Mouse (Mus musculus) kidney, postnatal 4 days (tissue): Measurements from ENCODE around the gene Uckl1.

ENCODE experiments used
- DNase-seq, 2 experiments: peaks; one replicate each; pipeline ENCODE4 v3.0.0; 2021; ENCODE audit warnings: mixed read lengths in 2 of 2

The Uckl1 gene

DNA sequence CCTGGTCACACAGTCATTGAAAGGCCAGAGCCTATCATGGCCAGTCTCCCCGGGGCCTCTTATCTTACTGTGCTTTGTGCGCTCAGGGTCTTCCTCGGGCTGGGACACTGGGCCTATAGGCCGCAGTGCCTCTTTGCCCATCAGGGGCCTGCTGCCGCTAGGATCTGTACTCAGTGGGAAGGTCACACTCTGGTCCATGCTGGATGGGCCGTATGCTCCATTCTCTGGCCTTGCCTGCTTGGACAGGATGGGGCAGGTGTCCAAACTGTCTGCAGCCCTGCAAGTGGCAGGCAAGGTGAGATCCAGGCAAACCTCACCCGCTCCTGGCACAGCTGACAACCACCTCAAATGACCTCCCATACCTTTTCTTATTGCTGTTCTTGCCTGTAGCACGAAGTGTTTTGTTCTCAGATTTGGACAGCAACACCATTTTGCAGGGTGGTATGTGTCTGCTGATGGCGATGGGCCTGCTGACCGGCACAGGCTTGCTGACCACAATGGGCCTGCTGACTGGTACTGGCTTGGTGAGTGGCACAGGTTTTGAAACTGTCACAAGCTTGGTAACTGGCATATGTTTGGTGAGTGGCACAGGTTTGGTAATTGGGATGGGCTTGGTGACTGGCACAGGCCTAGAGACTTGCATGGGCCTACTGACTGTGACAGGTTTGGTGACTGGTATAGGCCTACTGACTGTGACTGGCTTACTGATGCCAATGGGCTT is 4.5 kb upstream of the Uckl1 start:
- DNase-seq, result peak in 1 of 2 experiments; percentile 1

DNA sequence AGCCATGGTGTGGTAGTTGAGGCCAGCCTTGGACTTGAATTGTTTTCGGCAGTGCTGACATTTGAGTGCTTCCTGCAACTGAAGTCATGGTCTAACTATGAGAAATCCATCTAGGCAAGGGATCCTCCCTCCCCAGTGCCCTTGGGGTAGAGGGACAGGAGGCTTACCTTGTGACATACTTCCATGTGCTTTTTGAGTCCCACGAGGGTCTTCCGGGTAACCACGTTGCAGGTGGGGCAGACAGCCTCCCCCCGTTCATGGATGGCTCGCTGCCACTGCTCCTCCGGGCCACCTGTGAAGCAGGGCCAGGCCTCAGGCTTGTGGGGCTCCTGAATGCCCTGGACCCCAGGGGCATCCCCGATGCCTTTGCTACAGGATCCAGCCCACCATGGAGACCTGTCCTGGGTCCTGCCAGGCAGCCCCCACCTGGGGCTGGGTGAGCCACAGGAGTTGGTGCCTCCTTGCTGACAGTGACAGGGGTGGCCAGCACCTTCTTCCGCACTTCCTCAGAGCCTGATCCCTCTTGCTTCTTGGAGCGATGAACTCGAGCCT is 3.6 kb upstream of the Uckl1 start:
- DNase-seq, result peak in 1 of 2 experiments; percentile 2

GRCm38 (mm10) chr2:181587796-181588195 is 3.1 kb upstream of the Uckl1 start:
- DNase-seq, result peak in 1 of 2 experiments; percentile 28

- DNase-seq, result no peak
These were observed 1.4 kb upstream of the Uckl1 start for GRCm38 (mm10) chr2:181586124-181586523.

GRCm38 (mm10) chr2:181585506-181585905 is 814 bp upstream of the Uckl1 start:
- DNase-seq, result peak in 1 of 2 experiments; percentile 1

- DNase-seq, result peak in 1 of 2 experiments; percentile 1
These were observed 1.0 kb downstream of the Uckl1 start for GRCm38 (mm10) chr2:181583460-181584257.

- DNase-seq, result peak in 1 of 2 experiments; percentile 2
These were observed 1.8 kb downstream of the Uckl1 start for GRCm38 (mm10) chr2:181582939-181583338.

DNA sequence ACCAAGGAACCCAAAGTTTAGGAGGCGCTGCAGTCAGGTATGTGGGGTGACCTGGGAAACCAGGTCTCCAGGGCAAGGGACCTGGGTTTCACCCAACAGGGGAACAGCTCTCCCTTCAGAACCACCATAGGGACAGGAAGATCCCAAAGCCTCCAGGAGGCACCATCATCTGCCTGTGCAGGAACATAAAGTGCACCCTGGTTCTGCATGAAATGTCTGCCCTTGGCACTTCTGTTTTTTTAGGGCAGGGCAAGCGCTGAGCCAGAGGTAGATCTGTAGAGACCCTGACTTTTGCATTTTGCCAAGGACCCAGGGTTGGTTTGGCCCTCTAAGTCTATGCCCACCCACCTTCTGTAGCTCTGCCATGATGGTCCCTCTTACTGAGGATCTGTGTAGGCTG is 2.3 kb downstream of the Uckl1 start:
- DNase-seq, result peak in 1 of 2 experiments; percentile 7

DNA sequence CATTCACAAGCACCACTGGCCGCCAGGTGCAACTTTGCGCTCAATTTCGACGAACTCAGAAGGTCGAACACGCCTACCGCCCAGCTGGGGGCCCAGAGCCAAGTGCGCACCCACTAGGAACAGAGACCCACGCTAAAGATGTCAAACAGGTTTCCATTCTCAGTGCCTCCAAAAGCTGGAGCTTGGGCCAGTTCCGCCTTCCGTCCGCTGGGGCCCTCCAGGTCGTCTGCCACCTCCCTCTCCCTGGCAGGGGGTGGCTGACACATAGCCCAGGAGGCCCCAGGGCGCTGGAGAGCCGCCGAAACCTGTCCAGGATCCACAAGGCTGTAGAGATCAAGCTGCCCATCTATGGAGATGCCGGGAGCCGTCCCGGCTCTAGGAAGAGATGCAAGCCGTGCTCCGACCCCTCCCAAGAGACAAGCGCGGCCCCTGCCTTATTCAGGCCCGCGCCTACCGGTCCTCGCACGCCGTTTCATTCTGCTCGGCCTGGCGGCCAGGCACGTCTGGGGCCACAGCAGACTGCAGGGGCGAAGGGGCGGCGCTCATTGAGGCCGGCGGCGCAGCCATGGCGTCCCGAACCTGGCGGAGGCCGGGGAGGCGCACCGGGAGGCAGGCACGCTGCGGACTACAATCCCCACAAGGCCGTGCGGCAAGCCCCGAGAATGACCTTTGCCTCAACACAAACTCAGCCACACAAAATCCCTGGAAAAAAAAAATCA is 3.1 kb downstream of the Uckl1 start:
- DNase-seq, result peak; percentile 90 to 92

DNA sequence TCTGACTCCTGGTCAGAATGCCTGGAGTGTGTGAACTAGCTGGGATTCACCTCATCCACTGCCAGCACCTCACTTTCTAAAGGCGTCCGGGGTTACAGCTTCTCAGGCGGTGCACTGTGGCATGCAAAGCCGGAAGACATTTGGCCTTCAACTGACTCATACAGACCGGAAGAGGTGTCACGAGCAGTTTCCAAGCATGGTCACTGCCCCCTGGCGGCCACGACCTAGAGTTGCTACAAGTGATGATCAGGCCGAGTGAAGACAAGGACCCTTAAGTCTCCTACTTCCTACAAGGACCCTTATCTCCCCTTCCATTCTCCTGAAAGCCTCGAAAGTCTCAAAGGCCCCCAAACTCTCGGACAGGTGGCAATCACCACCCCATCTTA is 3.7 kb downstream of the Uckl1 start:
- peak; percentile 83 to 90 for DNase-seq

- DNase-seq, result no peak
These were observed 4.4 kb downstream of the Uckl1 start for GRCm38 (mm10) chr2:181580131-181580772.

- DNase-seq, result no peak
These were observed 5.0 kb downstream of the Uckl1 start for GRCm38 (mm10) chr2:181579681-181580080.

DNA sequence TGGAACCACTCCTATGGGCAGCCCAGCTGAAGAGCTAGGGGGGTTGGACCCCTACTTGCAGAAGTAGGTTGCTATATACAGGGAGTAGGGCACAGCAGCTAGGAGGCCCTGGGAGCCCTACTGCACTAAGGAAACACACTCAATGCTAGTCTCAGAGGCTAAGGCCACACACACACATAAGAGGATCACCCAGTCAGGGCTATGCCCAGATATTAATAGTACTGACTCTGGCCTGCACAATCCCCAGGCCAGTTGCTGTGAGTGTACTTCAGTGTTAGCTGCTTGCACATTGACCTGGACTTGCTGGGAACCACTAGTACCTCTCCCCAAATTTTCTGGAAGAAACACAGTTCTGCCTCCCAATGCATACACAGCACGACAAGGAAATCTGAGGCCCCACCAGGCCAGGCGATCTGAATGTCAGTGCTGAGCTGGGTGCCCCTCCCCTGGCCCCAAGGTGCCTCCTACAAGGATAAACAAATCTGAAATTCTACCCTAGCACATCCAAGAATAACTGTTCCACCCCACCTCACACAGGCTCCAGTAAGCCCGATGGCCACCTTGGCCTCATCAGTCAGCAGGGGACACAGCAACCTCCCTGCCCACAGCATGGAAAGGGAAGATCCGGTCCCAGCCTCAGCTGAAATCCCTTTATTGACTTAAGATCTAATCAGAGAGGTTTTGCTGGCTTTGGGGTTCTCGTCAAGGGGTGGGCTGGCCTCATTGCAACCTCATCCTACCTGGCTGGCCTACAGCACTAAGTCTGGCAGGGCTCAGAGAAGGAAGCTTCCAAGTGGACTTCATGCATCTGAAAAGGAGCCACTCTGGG is 5.7 kb downstream of the Uckl1 start:
- peak in 1 of 2 experiments; percentile 37 for DNase-seq

- no peak for DNase-seq
These were observed 6.6 kb downstream of the Uckl1 start for GRCm38 (mm10) chr2:181577981-181578581.

- DNase-seq, result no peak
These were observed 7.6 kb downstream of the Uckl1 start for GRCm38 (mm10) chr2:181577126-181577525.

DNA sequence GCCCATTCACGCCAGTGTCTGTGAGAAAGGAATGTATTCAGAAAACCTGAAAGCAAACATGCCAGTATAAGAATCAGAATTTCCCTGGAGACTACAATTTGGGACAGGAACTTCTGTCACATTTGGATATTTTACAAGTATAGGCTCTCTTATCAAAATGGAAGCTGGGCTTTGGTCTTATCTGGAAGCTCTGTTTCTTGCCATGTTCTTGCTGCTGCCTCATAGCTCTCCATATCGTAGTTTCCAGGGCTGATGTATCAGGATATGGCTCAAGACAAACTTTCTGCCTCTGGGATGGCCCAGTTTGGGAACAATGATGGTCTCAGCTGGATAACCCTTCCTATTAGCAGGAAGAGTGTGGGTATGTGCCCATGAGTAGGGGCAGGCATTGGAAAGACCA is 8.1 kb downstream of the Uckl1 start:
- no peak for DNase-seq

GRCm38 (mm10) chr2:181574921-181575545 is 9.7 kb downstream of the Uckl1 start:
- no peak for DNase-seq

DNA sequence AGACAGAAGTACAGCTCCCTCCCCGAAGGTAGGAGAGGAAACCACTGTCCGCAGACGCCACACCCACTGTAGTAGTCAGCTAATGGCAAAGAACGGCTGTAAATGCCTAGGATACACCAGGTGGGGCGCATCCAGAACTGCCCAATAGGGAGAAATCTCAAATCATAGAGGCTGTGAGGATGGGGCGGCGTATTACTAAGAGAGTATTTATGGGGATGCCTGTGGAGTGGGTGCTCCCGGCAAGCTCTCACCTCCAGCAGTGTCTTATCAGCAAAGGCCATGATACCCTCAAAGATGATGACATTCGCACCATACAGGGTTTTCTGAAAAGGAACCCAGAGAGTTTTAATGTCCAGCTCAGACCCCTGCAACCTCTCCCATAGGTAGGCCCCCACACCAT is 10.7 kb downstream of the Uckl1 start:
- no peak for DNase-seq

- DNase-seq, result no peak
These were observed 11.5 kb downstream of the Uckl1 start for GRCm38 (mm10) chr2:181572921-181573920.
